Mouse (Mus musculus) left cerebral cortex, postnatal 25 days (tissue): ENCODE data around the gene Aldh18a1. TPM values are rescaled to one million over a fixed set of nuclear protein-coding genes. Genes with fewer than 3 reads are reported as not detected.

Experiments used
- DNase-seq, 2 experiments: peaks; one replicate each; pipeline ENCODE4 v3.0.0; 2022; ENCODE audit warnings: low spot score in 2 of 2, mixed read lengths in 1 of 2
- intact Hi-C: fragments of 180-260 bp; cut with DNase I; formaldehyde crosslinking; loops from one replicate; pipeline ENCODE4 v1.15.1; 2025
- total RNA-seq, 2 experiments: library from RNA; stranded (reverse); gene quantifications; 2 replicates each; pipeline ENCODE4 v1.2.3; 2021

Aldh18a1 gene
- total RNA-seq, 2 experiments from 2014 or later, result 23.1 to 30.4 TPM

DNA sequence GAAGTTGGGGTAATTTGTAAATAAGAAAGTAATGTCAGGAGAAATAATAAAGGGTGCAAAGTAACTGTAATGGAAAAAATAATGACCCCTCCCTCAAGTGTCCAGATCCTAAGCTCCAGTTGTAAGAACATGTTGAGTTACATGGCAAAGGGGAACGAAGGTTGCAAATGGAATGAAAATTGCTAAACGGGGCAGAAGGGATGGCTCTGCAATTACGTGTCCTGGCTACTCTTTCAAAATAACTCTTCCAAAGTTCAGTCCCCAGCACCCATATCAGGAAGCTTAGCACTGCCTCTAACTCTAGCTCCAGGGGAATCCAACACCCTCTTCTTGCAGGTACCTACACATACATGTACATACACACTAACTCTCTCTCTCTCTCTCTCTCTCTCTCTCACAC, 81.3 kb downstream of the Aldh18a1 start:
- intact Hi-C loops, result no loop called here
- no peak for DNase-seq

- intact Hi-C loops, result no loop called here
- no peak for DNase-seq
Measured at GRCm38 (mm10) chr19:40504336-40504735, 83.9 kb downstream of the Aldh18a1 start.

Other genes starting within 250 kb of the Aldh18a1 start
- gene Sorbs1, start 74.7 kb downstream of the Aldh18a1 start, total RNA-seq, result 100 to 1,000 TPM; 124 to 140 TPM
- gene Tctn3, start 23.8 kb upstream of the Aldh18a1 start, total RNA-seq, result 10 to 100 TPM; 22.4 to 24.5 TPM
- 10 to 100 TPM; 18.9 to 22.6 TPM for gene Entpd1, start 23.9 kb upstream of the Aldh18a1 start, total RNA-seq
- gene Cc2d2b, start 160.3 kb upstream of the Aldh18a1 start, total RNA-seq, result under 1 TPM; 0.30 to 0.99 TPM
- gene Ccnj, start 242.8 kb upstream of the Aldh18a1 start, total RNA-seq, result 1 to 10 TPM; 7.0 to 7.6 TPM